Mouse (Mus musculus) MEL (cell line): ENCODE results near the gene Sipa1l1. TPM values are rescaled to one million over a fixed set of nuclear protein-coding genes. Genes with fewer than 3 reads are reported as not detected.

ENCODE experiments used
- DNase-seq: peaks from one replicate; pipeline ENCODE4 v3.0.0; 2011; ENCODE audit warnings: low read depth, low spot score
- H3K27ac ChIP-seq: 2 replicates; pipeline ENCODE4 v1.5.1; 2012; ENCODE audit warnings: low read depth, mild to moderate bottlenecking, control low read depth, low read length, moderate library complexity; ENCODE audit not compliant: control insufficient read depth
- H3K27me3 ChIP-seq, 2 experiments: fragments of 150-350 bp in 1 of 2; sonication (generic) in 1 of 2; 2 replicates each; pipeline ENCODE4 v1.6.1; 2012; ENCODE audit warnings: low read length in 2 of 2, mild to moderate bottlenecking in 2 of 2, improper control_type of control experiment in 1 of 2, moderate library complexity in 1 of 2; ENCODE audit not compliant: insufficient read depth in 2 of 2, control insufficient read depth in 1 of 2
- H3K36me3 ChIP-seq, 2 experiments: 2 replicates each; pipeline ENCODE4 v1.6.1; 2012 to 2014; ENCODE audit warnings: low read length in 2 of 2, improper control_type of control experiment in 1 of 2, inconsistent platforms in 1 of 2, mild to moderate bottlenecking in 1 of 2; ENCODE audit not compliant: insufficient read depth in 2 of 2, control insufficient read depth in 1 of 2
- H3K4me1 ChIP-seq, 2 experiments: fragments of 150-350 bp in 1 of 2; sonication (generic) in 1 of 2; 2 replicates each; pipeline ENCODE4 v1.6.1; 2012; ENCODE audit warnings: low read length in 2 of 2, improper control_type of control experiment in 1 of 2, mild to moderate bottlenecking in 1 of 2; ENCODE audit not compliant: insufficient read depth in 2 of 2, control insufficient read depth in 1 of 2
- H3K4me3 ChIP-seq, 2 experiments: fragments of 150-350 bp in 1 of 2; sonication (generic) in 1 of 2; 2 replicates each; pipeline ENCODE4 v1.5.1; 2012; ENCODE audit warnings: low read depth in 2 of 2, low read length in 2 of 2, mild to moderate bottlenecking in 2 of 2, moderate library complexity in 2 of 2, control low read depth in 1 of 2, improper control_type of control experiment in 1 of 2; ENCODE audit not compliant: control insufficient read depth in 1 of 2, insufficient read depth in 1 of 2
- H3K79me2 ChIP-seq: 2 replicates; pipeline ENCODE4 v1.6.1; 2012; ENCODE audit warnings: mild to moderate bottlenecking, low read length, moderate library complexity; ENCODE audit not compliant: control insufficient read depth, poor library complexity, insufficient read depth
- H3K9ac ChIP-seq: 2 replicates; pipeline ENCODE4 v1.6.1; 2012; ENCODE audit warnings: low read depth, mild to moderate bottlenecking, control low read depth, low read length, moderate library complexity; ENCODE audit not compliant: control insufficient read depth, poor library complexity, severe bottlenecking
- H3K9me3 ChIP-seq: fragments of 150-350 bp; sonication (generic); replicated peaks from 2 replicates; pipeline ENCODE4 v1.6.1; 2012; ENCODE audit warnings: mild to moderate bottlenecking, low read length, improper control_type of control experiment, moderate library complexity; ENCODE audit not compliant: insufficient read depth
- BHLHE40 ChIP-seq: IDR thresholded peaks from 2 replicates; pipeline ENCODE4 v1.6.1; 2012; ENCODE audit warnings: low read depth, mild to moderate bottlenecking, inconsistent platforms, low read length, improper control_type of control experiment, borderline replicate concordance
- CTCF ChIP-seq, 3 experiments: IDR thresholded peaks in 2 of 3; conservative IDR thresholded peaks in 1 of 3; 2 replicates each; pipeline ENCODE4 v1.5.1; 2011 to 2012; ENCODE audit warnings: low read length in 3 of 3, low read depth in 2 of 3, mild to moderate bottlenecking in 2 of 3, improper control_type of control experiment in 1 of 3, inconsistent platforms in 1 of 3, mixed read lengths in 1 of 3, moderate library complexity in 1 of 3; ENCODE audit not compliant: control insufficient read depth in 1 of 3, insufficient read depth in 1 of 3, poor library complexity in 1 of 3, severe bottlenecking in 1 of 3
- E2F4 ChIP-seq: IDR thresholded peaks from 2 replicates; pipeline ENCODE4 v1.6.1; 2011; ENCODE audit warnings: low read depth, low read length, improper control_type of control experiment, borderline replicate concordance
- ELF1 ChIP-seq: IDR thresholded peaks from 2 replicates; pipeline ENCODE4 v1.6.1; 2014; ENCODE audit warnings: low read depth, mild to moderate bottlenecking, inconsistent platforms, low read length, improper control_type of control experiment, moderate library complexity
- EP300 ChIP-seq, 2 experiments: IDR thresholded peaks; 2 replicates each; pipeline ENCODE4 v1.6.1; 2011; ENCODE audit warnings: improper control_type of control experiment in 2 of 2, low read length in 2 of 2, low read depth in 1 of 2, mild to moderate bottlenecking in 1 of 2
- ETS1 ChIP-seq: IDR thresholded peaks from 2 replicates; pipeline ENCODE4 v1.6.1; 2012; ENCODE audit warnings: low read depth, mild to moderate bottlenecking, inconsistent platforms, low read length, improper control_type of control experiment, moderate library complexity
- HCFC1 ChIP-seq: IDR thresholded peaks from 2 replicates; pipeline ENCODE4 v1.6.1; 2012; ENCODE audit warnings: low read depth, mild to moderate bottlenecking, inconsistent platforms, low read length, improper control_type of control experiment, moderate library complexity
- JUND ChIP-seq: IDR thresholded peaks from 2 replicates; pipeline ENCODE4 v1.6.1; 2011; ENCODE audit warnings: low read depth, mild to moderate bottlenecking, improper control_type of control experiment, low read length
- KAT2A ChIP-seq: conservative IDR thresholded peaks from 2 replicates; pipeline ENCODE4 v1.6.1; 2012; ENCODE audit warnings: low read depth, low read length, improper control_type of control experiment, inconsistent platforms
- MAZ ChIP-seq: IDR thresholded peaks from 2 replicates; pipeline ENCODE4 v1.6.1; 2012; ENCODE audit warnings: low read depth, mild to moderate bottlenecking, inconsistent platforms, low read length, improper control_type of control experiment
- MEF2A ChIP-seq: IDR thresholded peaks from 2 replicates; pipeline ENCODE4 v1.6.1; 2014; ENCODE audit warnings: low read depth, mild to moderate bottlenecking, inconsistent platforms, low read length, improper control_type of control experiment; ENCODE audit not compliant: poor library complexity, insufficient replicate concordance, severe bottlenecking; ENCODE audit errors: extremely low read depth
- MXI1 ChIP-seq: IDR thresholded peaks from 2 replicates; pipeline ENCODE4 v1.6.1; 2011; ENCODE audit warnings: mild to moderate bottlenecking, low read depth, low read length, improper control_type of control experiment
- MYB ChIP-seq: IDR thresholded peaks from 2 replicates; pipeline ENCODE4 v1.6.1; 2011; ENCODE audit warnings: mild to moderate bottlenecking, low read depth, low read length, improper control_type of control experiment
- POLR2A ChIP-seq, 2 experiments: IDR thresholded peaks; 2 replicates each; pipeline ENCODE4 v1.6.1; 2011 to 2012; ENCODE audit warnings: low read length in 2 of 2, mild to moderate bottlenecking in 2 of 2, control low read depth in 1 of 2, improper control_type of control experiment in 1 of 2, low read depth in 1 of 2, moderate library complexity in 1 of 2; ENCODE audit not compliant: control insufficient read depth in 1 of 2, insufficient read depth in 1 of 2, poor library complexity in 1 of 2
- POLR2AphosphoS2 ChIP-seq: IDR thresholded peaks from 2 replicates; pipeline ENCODE4 v1.6.1; 2011; ENCODE audit warnings: low read length, improper control_type of control experiment
- POLR2AphosphoS5 ChIP-seq: IDR thresholded peaks from 2 replicates; pipeline ENCODE4 v1.6.1; 2012; ENCODE audit warnings: low read depth, borderline replicate concordance, mild to moderate bottlenecking, inconsistent platforms, low read length, moderate library complexity, mixed read lengths
- SIN3A ChIP-seq: IDR thresholded peaks from 2 replicates; pipeline ENCODE4 v1.6.1; 2012; ENCODE audit warnings: low read length, improper control_type of control experiment, inconsistent platforms
- TAL1 ChIP-seq: IDR thresholded peaks from 2 replicates; pipeline ENCODE4 v1.6.1; 2012; ENCODE audit warnings: mild to moderate bottlenecking, inconsistent platforms, low read length, moderate library complexity, mixed read lengths
- TCF12 ChIP-seq: IDR thresholded peaks from 2 replicates; pipeline ENCODE4 v1.6.1; 2014; ENCODE audit warnings: low read depth, mild to moderate bottlenecking, inconsistent platforms, low read length, improper control_type of control experiment, moderate library complexity
- UBTF ChIP-seq: IDR thresholded peaks from 2 replicates; pipeline ENCODE4 v1.6.1; 2012; ENCODE audit warnings: low read depth, mild to moderate bottlenecking, inconsistent platforms, low read length, improper control_type of control experiment, moderate library complexity, borderline replicate concordance; ENCODE audit not compliant: insufficient read depth
- USF2 ChIP-seq, 2 experiments: IDR thresholded peaks; 2 replicates each; pipeline ENCODE4 v1.6.1; 2011 to 2012; ENCODE audit warnings: improper control_type of control experiment in 2 of 2, low read length in 2 of 2, borderline replicate concordance in 1 of 2, inconsistent platforms in 1 of 2, low read depth in 1 of 2, mild to moderate bottlenecking in 1 of 2; ENCODE audit not compliant: insufficient read depth in 1 of 2
- ZNF384 ChIP-seq: IDR thresholded peaks from 2 replicates; pipeline ENCODE4 v1.6.1; 2012; ENCODE audit warnings: low read depth, mild to moderate bottlenecking, inconsistent platforms, low read length, improper control_type of control experiment
- polyA plus RNA-seq, 2 experiments: library from polyadenylated mRNA; stranded (reverse) in 1 of 2; unstranded in 1 of 2; fragments of >175 nt in 1 of 2; fragments of >200 nt in 1 of 2; gene quantifications; 2 replicates each; pipeline versions ENCODE4 v1.2.1 to v1.2.4; 2012; ENCODE audit warnings: low replicate concordance in 2 of 2, low read depth in 1 of 2; ENCODE audit not compliant: insufficient read length in 2 of 2, insufficient read depth in 1 of 2, missing spikeins in 1 of 2
- total RNA-seq: library from RNA; depleted of rRNA; stranded (reverse); fragments of 300-350 nt; gene quantifications from 2 replicates; pipeline ENCODE4 v1.2.3, GENCODE M21; 2012

The Sipa1l1 gene
- total and polyA plus RNA-seq, 3 experiments = 18.1 to 42.7 (median 19.3) TPM

DNA sequence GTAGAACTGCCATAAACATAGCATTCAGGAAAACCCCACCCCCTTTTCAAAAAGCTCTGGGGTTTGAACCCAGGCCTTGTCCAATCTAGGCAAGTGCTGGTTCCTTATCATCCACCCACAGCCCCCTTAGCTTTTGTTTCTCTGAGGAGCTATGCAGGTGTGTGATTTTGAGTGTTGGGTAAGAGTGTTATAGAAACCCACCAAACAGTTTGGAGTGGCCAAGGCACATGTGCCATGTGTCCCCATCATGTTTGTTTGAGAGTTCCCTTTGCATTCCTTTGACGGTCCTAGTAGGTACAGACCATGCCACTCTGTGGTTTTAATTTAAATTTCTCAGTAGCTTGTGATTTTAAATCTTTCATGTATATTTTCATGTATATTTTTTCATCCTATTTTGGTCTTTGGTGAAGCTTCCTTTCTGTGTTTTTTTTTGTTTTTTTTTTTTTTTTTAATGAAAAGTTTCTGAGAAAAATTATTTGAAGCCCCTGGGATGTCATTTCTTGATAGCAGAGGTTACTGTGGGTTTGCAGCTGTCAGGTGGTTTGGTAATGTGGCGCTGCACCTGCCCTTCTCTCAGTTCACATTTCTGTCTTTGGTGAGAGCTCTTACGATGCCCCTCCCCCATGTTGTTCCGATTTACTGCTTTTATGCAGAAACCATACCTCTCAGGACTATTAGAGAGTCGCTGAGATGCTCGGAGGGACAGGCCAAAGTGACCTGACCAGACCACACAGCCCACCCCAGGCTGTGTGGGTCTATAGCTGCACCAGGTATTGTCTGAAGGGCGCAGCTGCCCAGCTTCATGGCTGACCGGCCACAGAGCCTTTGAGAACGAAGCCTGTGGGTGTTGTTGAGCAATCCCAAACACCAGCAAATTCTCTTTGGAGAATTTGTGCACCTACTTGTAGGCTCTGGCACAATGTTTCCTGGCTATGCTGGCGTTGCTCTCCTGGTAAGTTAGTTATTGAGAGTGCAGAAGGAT lies 126.1 kb downstream of the Sipa1l1 start:
- no peaks in the 10 kb centered on the region for H3K27me3 ChIP-seq
- no peak overlapping the region for H3K27ac ChIP-seq
- no peak overlapping the region for H3K9ac ChIP-seq
- no peak for DNase-seq
- H3K9me3 ChIP-seq = no peaks in the 10 kb centered on the region
- H3K4me1 ChIP-seq = no peaks in the 10 kb centered on the region
- no peaks in the 10 kb centered on the region for H3K79me2 ChIP-seq
- TF ChIP-seq E2F4 (no peak), TCF12 (no peak), SIN3A (no peak), JUND (no peak), USF2 (IDR thresholded peaks at IDR 0.05; ENCODE audit: borderline replicate concordance in 1 of 2, insufficient read depth in 1 of 2, low read depth in 1 of 2, low read length in 2 of 2) (no peak), UBTF (no peak)
- H3K36me3 ChIP-seq = no peaks in the 10 kb centered on the region; a peak in 1 of 4 replicates
- no peak overlapping the region for H3K4me3 ChIP-seq

DNA sequence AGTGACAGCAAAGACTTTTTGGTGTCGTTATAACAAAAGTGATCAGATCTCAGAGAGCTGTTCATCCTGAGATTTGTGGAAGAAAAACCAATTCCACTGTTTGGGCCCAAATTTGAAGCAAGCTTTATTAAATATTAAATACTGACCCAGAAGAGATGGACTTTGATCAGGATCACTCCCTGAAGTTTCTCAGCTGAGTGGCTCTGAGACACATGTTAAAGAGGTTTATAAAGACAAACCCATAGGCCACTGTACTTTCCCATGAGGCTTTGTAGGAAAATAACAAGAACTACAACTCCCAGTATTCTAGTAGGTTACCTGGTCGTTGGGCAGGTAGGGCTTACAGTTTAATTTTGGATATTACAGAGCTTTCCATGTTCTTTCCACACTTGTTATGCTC lies 127.2 kb downstream of the Sipa1l1 start:
- no peak for TF ChIP-seq POLR2AphosphoS2
- TF ChIP-seq MXI1 = no peak
- no peak for TF ChIP-seq EP300 (IDR thresholded peaks at IDR 0.05; ENCODE audit: low read depth in 1 of 2, low read length in 2 of 2)
- no peak for TF ChIP-seq ZNF384
- TF ChIP-seq CTCF (IDR thresholded peaks at IDR 0.05 in 2 of 3, conservative IDR thresholded peaks at IDR 0.05 in 1 of 3; ENCODE audit: control insufficient read depth in 1 of 3, insufficient read depth in 1 of 3, low read depth in 2 of 3, low read length in 3 of 3, poor library complexity in 1 of 3, severe bottlenecking in 1 of 3) = no peak
- no peak for TF ChIP-seq POLR2A (IDR thresholded peaks at IDR 0.05; ENCODE audit: control insufficient read depth in 1 of 2, insufficient read depth in 1 of 2, low read depth in 1 of 2, low read length in 2 of 2, poor library complexity in 1 of 2)
- TF ChIP-seq BHLHE40 = no peak
- no peak for TF ChIP-seq MYB
- no peak for TF ChIP-seq HCFC1
- no peak for TF ChIP-seq KAT2A
- TF ChIP-seq TAL1 = no peak
- no peak for TF ChIP-seq E2F4
- TF ChIP-seq MAZ = no peak
- no peak for TF ChIP-seq POLR2AphosphoS5
- no peak for TF ChIP-seq JUND
- TF ChIP-seq UBTF = no peak
- TF ChIP-seq ETS1 = no peak
- no peak for TF ChIP-seq MEF2A
- TF ChIP-seq ELF1 = no peak

More for the DNA sequence above, 127.2 kb downstream of the Sipa1l1 start:
- Histone ChIP-seq H3K9me3 (no peaks in the 10 kb centered on the region), H3K9ac (no peak overlapping the region), H3K36me3 (peaks cover 0 to 2% of the 10 kb centered on the region in 2 experiments; a peak in 1 of 4 replicates), H3K4me1 (no peaks in the 10 kb centered on the region), H3K4me3 (no peak overlapping the region), H3K79me2 (no peaks in the 10 kb centered on the region), H3K27ac (no peak overlapping the region), H3K27me3 (no peaks in the 10 kb centered on the region)
- no peak for DNase-seq
